Mouse (Mus musculus) cerebellum, adult 2 months (tissue): Measurements from ENCODE around the gene Gm3269.
"Not testable (repeated sequence)": the region's sequence is repeated elsewhere in the genome, so short reads cannot be mapped to it uniquely, and the experiment has no call there.

Experiments
- CTCF ChIP-seq: fragments of 200-500 bp; IDR thresholded peaks from 2 replicates; pipeline ENCODE4 v1.5.1; 2011; ENCODE audit warnings: low read depth, mild to moderate bottlenecking, control low read depth, low read length, moderate library complexity, borderline replicate concordance; ENCODE audit not compliant: insufficient read depth
- POLR2A ChIP-seq: fragments of 200-500 bp; IDR thresholded peaks from 2 replicates; pipeline ENCODE4 v1.6.1; 2011; ENCODE audit warnings: low read length, control low read depth, borderline replicate concordance; ENCODE audit not compliant: insufficient read depth

GRCm38 (mm10) chr14:4821950-4822349 lies 16.0 kb upstream of the Gm3269 start:
- not testable (repeated sequence) for TF ChIP-seq POLR2A, CTCF
